Comparison of ENCODE assay signal across 8 mouse cellular contexts in genomic region chr1:91436380-91437082, GRCm38 (mm10). TPM values are rescaled to one million over a fixed set of nuclear protein-coding genes. Genes with fewer than 3 reads are reported as not detected.
DNase-seq lines count a peak whose midpoint lies in the region; ATAC-seq and TF ChIP-seq lines count a peak whose summit lies in the region.

No protein-coding gene starts in this region.

- TF ChIP-seq EP300 in liver, postnatal 0 days (IDR thresholded peaks at IDR 0.05; ENCODE audit: low read depth): peak; percentile 86
- TF ChIP-seq EP300 in stomach, postnatal 0 days (optimal IDR thresholded peaks at IDR 0.05): peak; percentile 89

- H3K27me3 ChIP-seq in embryonic facial prominence, embryonic 15.5 days: no peaks in the 10 kb centered on the region
- H3K27me3 ChIP-seq in liver, postnatal 0 days (ENCODE audit: insufficient read depth, low read length): no peaks in the 10 kb centered on the region
- H3K27me3 ChIP-seq in stomach, postnatal 0 days (ENCODE audit: control insufficient read depth, insufficient read depth, low read length): no peaks in the 10 kb centered on the region

- intact Hi-C loops in left cerebral cortex, postnatal 25 days (cut with DNase I): no loop called here

- DNase-seq in left cerebral cortex, postnatal 25 days (ENCODE audit: low spot score in 2 of 2): peak; percentile 35 to 40
- no peak for DNase-seq in left cerebral cortex, adult 9 months (ENCODE audit: low spot score in 2 of 2)
- DNase-seq in adrenal gland, adult 2 months: peak; percentile 87
- peak; percentile 81 for DNase-seq in liver, postnatal 0 days
- peak; percentile 80 for DNase-seq in stomach, postnatal 0 days (ENCODE audit: low spot score)
- DNase-seq in thymus, postnatal 36 days: no peak

- no peaks in the 10 kb centered on the region for H3K9me3 ChIP-seq in embryonic facial prominence, embryonic 15.5 days (replicated peaks)
- H3K9me3 ChIP-seq in liver, postnatal 0 days (ENCODE audit: low read length): no peaks in the 10 kb centered on the region
- no peaks in the 10 kb centered on the region for H3K9me3 ChIP-seq in stomach, postnatal 0 days (ENCODE audit: control insufficient read depth, low read length)

- TF ChIP-seq CTCF in liver, postnatal 0 days (IDR thresholded peaks at IDR 0.05; ENCODE audit: low read depth): no peak
- TF ChIP-seq CTCF in stomach, postnatal 0 days (IDR thresholded peaks at IDR 0.05; ENCODE audit: low read depth): no peak

- 42% methylated on average over 6 of the region's 6 CpGs for WGBS in embryonic facial prominence, embryonic 15.5 days
- 40% methylated on average over 6 of the region's 6 CpGs for WGBS in liver, postnatal 0 days (ENCODE audit: insufficient replicate concordance)
- 25% methylated on average over 6 of the region's 6 CpGs for WGBS in stomach, postnatal 0 days

- H3K4me1 ChIP-seq in embryonic facial prominence, embryonic 15.5 days: peaks cover 27% of the 10 kb centered on the region
- peaks cover 39% of the 10 kb centered on the region for H3K4me1 ChIP-seq in liver, postnatal 0 days (ENCODE audit: insufficient read depth)
- H3K4me1 ChIP-seq in stomach, postnatal 0 days (replicated peaks; ENCODE audit: control insufficient read depth, insufficient read depth): peaks cover 18% of the 10 kb centered on the region

- H3K4me2 ChIP-seq in embryonic facial prominence, embryonic 15.5 days (replicated peaks): no peak overlapping the region
- H3K4me2 ChIP-seq in liver, postnatal 0 days (ENCODE audit: low read depth, low read length): no peak overlapping the region
- no peak overlapping the region for H3K4me2 ChIP-seq in stomach, postnatal 0 days (replicated peaks; ENCODE audit: low read depth)

- H3K27ac ChIP-seq in embryonic facial prominence, embryonic 15.5 days (replicated peaks): peak overlapping the region; percentile 84
- peak overlapping the region; percentile 95 for H3K27ac ChIP-seq in liver, postnatal 0 days (ENCODE audit: low read depth)
- peak overlapping the region; percentile 96 for H3K27ac ChIP-seq in stomach, postnatal 0 days (replicated peaks)

- H3K9ac ChIP-seq in embryonic facial prominence, embryonic 15.5 days: no peak overlapping the region
- H3K9ac ChIP-seq in liver, postnatal 0 days (replicated peaks): no peak overlapping the region
- H3K9ac ChIP-seq in stomach, postnatal 0 days (ENCODE audit: low read length): no peak overlapping the region; the same call in 1 of the 2 replicates

- H3K4me3 ChIP-seq in embryonic facial prominence, embryonic 15.5 days (replicated peaks): no peak overlapping the region
- no peak overlapping the region for H3K4me3 ChIP-seq in liver, postnatal 0 days (ENCODE audit: low read depth, low read length)
- H3K4me3 ChIP-seq in stomach, postnatal 0 days (ENCODE audit: low read depth, low read length): no peak overlapping the region

- peaks cover 25% of the 10 kb centered on the region; the same call in 1 of the 2 replicates for H3K36me3 ChIP-seq in embryonic facial prominence, embryonic 15.5 days
- H3K36me3 ChIP-seq in liver, postnatal 0 days (replicated peaks; ENCODE audit: insufficient read depth, low read length): peaks cover 39% of the 10 kb centered on the region
- H3K36me3 ChIP-seq in stomach, postnatal 0 days (ENCODE audit: control insufficient read depth, insufficient read depth, low read length): peaks cover 26% of the 10 kb centered on the region

- ATAC-seq in embryonic facial prominence, embryonic 15.5 days (ENCODE audit: insufficient number of reproducible peaks, low FRiP score, low TSS enrichment, low read depth): peak; percentile 67; the same call in 1 of the 2 replicates
- peak; percentile 54 to 65 for ATAC-seq in hematopoietic stem cell, adult 5-6 weeks (replicated peaks in 1 of 2; ENCODE audit: insufficient read depth in 1 of 2, low FRiP score in 2 of 2, low TSS enrichment in 1 of 2, low read depth in 1 of 2, poor library complexity in 2 of 2, severe bottlenecking in 2 of 2)
- ATAC-seq in liver, postnatal 0 days: peak; percentile 83
- peak; percentile 86 for ATAC-seq in stomach, postnatal 0 days (ENCODE audit: low FRiP score, low TSS enrichment)

RNA-seq across cellular contexts. Expression of gene Per2, which starts 22.6 kb away (rescaled TPM):
- total RNA-seq in left cerebral cortex, postnatal 25 days (2021): 10 to 100 TPM; 25.3 to 30.0 TPM
- total RNA-seq in adrenal gland, adult 2 months (2021): 10 to 100 TPM; 22.2 to 68.7 TPM
- polyA plus RNA-seq in adrenal gland, adult 2 months (2012; rRNA removed): 24.7 and 40.0 TPM in 2 replicates
- polyA plus RNA-seq in embryonic facial prominence, embryonic 15.5 days (2015; fragmentation: Nextera tagmentation; extraction: Ambion mirVana): 3.6 and 4.4 TPM in 2 replicates
- 5.9 and 6.7 TPM in 2 replicates for total RNA-seq in hematopoietic stem cell, adult 5-6 weeks (2017)
- 2.4 and 2.5 TPM in 2 replicates for polyA plus RNA-seq in liver, postnatal 0 days (2015; fragmentation: Nextera tagmentation; extraction: Ambion mirVana)
- 2.4 and 2.8 TPM in 2 replicates for polyA plus RNA-seq in stomach, postnatal 0 days (2015; fragmentation: Nextera tagmentation; extraction: Ambion mirVana)

RNA-seq across cellular contexts. Expression of gene Hes6, which starts 22.7 kb away (rescaled TPM):
- 10 to 100 TPM; 12.4 to 13.1 TPM for total RNA-seq in left cerebral cortex, postnatal 25 days (2021)
- 100 to 1,000 TPM; 190 to 273 TPM for total RNA-seq in adrenal gland, adult 2 months (2021)
- 252 and 309 TPM in 2 replicates for polyA plus RNA-seq in adrenal gland, adult 2 months (2012; rRNA removed)
- 144 and 145 TPM in 2 replicates for polyA plus RNA-seq in embryonic facial prominence, embryonic 15.5 days (2015; fragmentation: Nextera tagmentation; extraction: Ambion mirVana)
- 18.4 and 32.3 TPM in 2 replicates for total RNA-seq in hematopoietic stem cell, adult 5-6 weeks (2017)
- 33.1 and 35.0 TPM in 2 replicates for polyA plus RNA-seq in liver, postnatal 0 days (2015; fragmentation: Nextera tagmentation; extraction: Ambion mirVana)
- polyA plus RNA-seq in stomach, postnatal 0 days (2015; fragmentation: Nextera tagmentation; extraction: Ambion mirVana): 40.7 and 43.1 TPM in 2 replicates

RNA-seq across cellular contexts. Expression of gene Ilkap, which starts 37.9 kb away (rescaled TPM):
- total RNA-seq in left cerebral cortex, postnatal 25 days (2021): 10 to 100 TPM; 59.7 to 61.7 TPM
- total RNA-seq in adrenal gland, adult 2 months (2021): 10 to 100 TPM; 88.8 to 94.7 TPM
- 121 and 122 TPM in 2 replicates for polyA plus RNA-seq in adrenal gland, adult 2 months (2012; rRNA removed)
- 148 TPM in 2 replicates for polyA plus RNA-seq in embryonic facial prominence, embryonic 15.5 days (2015; fragmentation: Nextera tagmentation; extraction: Ambion mirVana)
- total RNA-seq in hematopoietic stem cell, adult 5-6 weeks (2017): 127 and 144 TPM in 2 replicates
- polyA plus RNA-seq in liver, postnatal 0 days (2015; fragmentation: Nextera tagmentation; extraction: Ambion mirVana): 40.3 and 42.8 TPM in 2 replicates
- 58.1 and 60.1 TPM in 2 replicates for polyA plus RNA-seq in stomach, postnatal 0 days (2015; fragmentation: Nextera tagmentation; extraction: Ambion mirVana)

RNA-seq across cellular contexts. Expression of gene Traf3ip1, which starts 57.9 kb away (rescaled TPM):
- total RNA-seq in left cerebral cortex, postnatal 25 days (2021): 10 to 100 TPM; 15.5 to 15.8 TPM
- total RNA-seq in adrenal gland, adult 2 months (2021): 10 to 100 TPM; 10.1 to 11.8 TPM
- polyA plus RNA-seq in adrenal gland, adult 2 months (2012; rRNA removed): 6.2 and 6.8 TPM in 2 replicates
- 11.4 and 12.6 TPM in 2 replicates for polyA plus RNA-seq in embryonic facial prominence, embryonic 15.5 days (2015; fragmentation: Nextera tagmentation; extraction: Ambion mirVana)
- 6.9 and 7.8 TPM in 2 replicates for total RNA-seq in hematopoietic stem cell, adult 5-6 weeks (2017)
- polyA plus RNA-seq in liver, postnatal 0 days (2015; fragmentation: Nextera tagmentation; extraction: Ambion mirVana): 2.2 and 2.5 TPM in 2 replicates
- 3.0 and 3.1 TPM in 2 replicates for polyA plus RNA-seq in stomach, postnatal 0 days (2015; fragmentation: Nextera tagmentation; extraction: Ambion mirVana)

Comparison
In these comparisons a context has a peak if more than half of its experiments do, and no peak if none do; other contexts are left out.
1. DNase-seq: peak in left cerebral cortex, postnatal 25 days (2 of 2), adrenal gland, adult 2 months (single experiment), liver, postnatal 0 days (single experiment) and stomach, postnatal 0 days (single experiment); none in left cerebral cortex, adult 9 months (0 of 2) and thymus, postnatal 36 days (0 of 2).
2. Peak in every context shown above with its lines, with median percentiles within 50 percentile points of each other: ATAC-seq and H3K27ac ChIP-seq.